Mouse (Mus musculus): ENCODE results near the gene Rpa1. TPM values are rescaled to one million over a fixed set of nuclear protein-coding genes. Genes with fewer than 3 reads are reported as not detected.
"Not testable (repeated sequence)": the region's sequence is repeated elsewhere in the genome, so short reads cannot be mapped to it uniquely, and the experiment has no call there.

Gene Rpa1
- total RNA-seq, 2 experiments from 2014 or later: 37.6 to 129 TPM

- peak; percentile 68 for ATAC-seq (ENCODE audit: poor library complexity, severe bottlenecking)
These were observed 23.7 kb downstream of the Rpa1 start for GRCm38 (mm10) chr11:75324433-75324832.

GRCm38 (mm10) chr11:75323326-75323737 lies 24.8 kb downstream of the Rpa1 start:
- no peak for ATAC-seq (ENCODE audit: poor library complexity, severe bottlenecking)

GRCm38 (mm10) chr11:75319246-75319645 lies 28.9 kb downstream of the Rpa1 start:
- no peak for ATAC-seq (ENCODE audit: poor library complexity, severe bottlenecking)

- no peak for ATAC-seq (ENCODE audit: poor library complexity, severe bottlenecking)
These were observed 29.5 kb downstream of the Rpa1 start for GRCm38 (mm10) chr11:75318351-75319221.

GRCm38 (mm10) chr11:75313834-75314233 lies 34.3 kb downstream of the Rpa1 start:
- no peak for ATAC-seq (ENCODE audit: poor library complexity, severe bottlenecking)

- no peak for ATAC-seq (ENCODE audit: poor library complexity, severe bottlenecking)
These were observed 36.4 kb downstream of the Rpa1 start for GRCm38 (mm10) chr11:75311751-75312150.

GRCm38 (mm10) chr11:75310813-75311212 lies 37.3 kb downstream of the Rpa1 start:
- no peak for ATAC-seq (ENCODE audit: poor library complexity, severe bottlenecking)

- no peak for ATAC-seq (ENCODE audit: poor library complexity, severe bottlenecking)
These were observed 39.5 kb downstream of the Rpa1 start for GRCm38 (mm10) chr11:75308650-75309049.

GRCm38 (mm10) chr11:75304797-75305196 lies 43.3 kb downstream of the Rpa1 start:
- ATAC-seq (ENCODE audit: poor library complexity, severe bottlenecking): no peak

- no peak for ATAC-seq (ENCODE audit: poor library complexity, severe bottlenecking)
These were observed 47.2 kb downstream of the Rpa1 start for GRCm38 (mm10) chr11:75300954-75301353.

GRCm38 (mm10) chr11:75299786-75300185 lies 48.3 kb downstream of the Rpa1 start:
- ATAC-seq (ENCODE audit: poor library complexity, severe bottlenecking): no peak

GRCm38 (mm10) chr11:75298491-75298890 lies 49.6 kb downstream of the Rpa1 start:
- ATAC-seq (ENCODE audit: poor library complexity, severe bottlenecking): no peak

GRCm38 (mm10) chr11:75297631-75298030 lies 50.5 kb downstream of the Rpa1 start:
- no peak for ATAC-seq (ENCODE audit: poor library complexity, severe bottlenecking)

- ATAC-seq (ENCODE audit: poor library complexity, severe bottlenecking): no peak
These were observed 51.6 kb downstream of the Rpa1 start for GRCm38 (mm10) chr11:75296406-75297005.

- not testable (repeated sequence) for ATAC-seq (ENCODE audit: poor library complexity, severe bottlenecking)
These were observed 52.6 kb downstream of the Rpa1 start for GRCm38 (mm10) chr11:75295534-75295933.

- ATAC-seq (ENCODE audit: poor library complexity, severe bottlenecking): no peak
These were observed 53.3 kb downstream of the Rpa1 start for GRCm38 (mm10) chr11:75294862-75295261.

- no peak for ATAC-seq (ENCODE audit: poor library complexity, severe bottlenecking)
These were observed 54.2 kb downstream of the Rpa1 start for GRCm38 (mm10) chr11:75293852-75294361.

- no peak for ATAC-seq (ENCODE audit: poor library complexity, severe bottlenecking)
These were observed 55.8 kb downstream of the Rpa1 start for GRCm38 (mm10) chr11:75292281-75292680.

- no peak for ATAC-seq (ENCODE audit: poor library complexity, severe bottlenecking)
These were observed 56.5 kb downstream of the Rpa1 start for GRCm38 (mm10) chr11:75291389-75292215.

GRCm38 (mm10) chr11:75290566-75291271 lies 57.4 kb downstream of the Rpa1 start:
- ATAC-seq (ENCODE audit: poor library complexity, severe bottlenecking): peak; percentile 82

All from megakaryocyte, adult 5-6 weeks (primary cell).